Mouse (Mus musculus) stomach, postnatal 0 days (tissue): Measurements from ENCODE around the gene Kdm5a. TPM values are rescaled to one million over a fixed set of nuclear protein-coding genes. Genes with fewer than 3 reads are reported as not detected.

Experiments used
- ATAC-seq: fragments of 200-750 bp; cut with Nextera tagmentation; 2 replicates; pipeline ENCODE4 v1.8.0; 2017; ENCODE audit not compliant: low FRiP score, low TSS enrichment
- DNase-seq: peaks from one replicate; pipeline ENCODE4 v3.0.0-alpha.2; 2016; ENCODE audit warnings: low spot score
- H3K27ac ChIP-seq: fragments of 300-500 bp; sonication (generic); replicated peaks from 2 replicates; pipeline ENCODE4 v1.5.1; 2014; ENCODE audit warnings: mild to moderate bottlenecking, control low read depth
- H3K27me3 ChIP-seq: fragments of 300-500 bp; sonication (generic); 2 replicates; pipeline ENCODE4 v1.6.1; 2014; ENCODE audit warnings: low read length; ENCODE audit not compliant: control insufficient read depth, insufficient read depth
- H3K36me3 ChIP-seq: fragments of 300-500 bp; sonication (generic); 2 replicates; pipeline ENCODE4 v1.6.1; 2014; ENCODE audit warnings: low read length, mixed read lengths; ENCODE audit not compliant: control insufficient read depth, insufficient read depth
- H3K4me1 ChIP-seq: fragments of 300-500 bp; sonication (generic); replicated peaks from 2 replicates; pipeline ENCODE4 v1.6.1; 2014; ENCODE audit warnings: antibody characterized with exemption; ENCODE audit not compliant: control insufficient read depth, insufficient read depth
- H3K4me2 ChIP-seq: fragments of 300-500 bp; sonication (generic); replicated peaks from 2 replicates; pipeline ENCODE4 v1.6.1; 2014; ENCODE audit warnings: low read depth, mild to moderate bottlenecking, control low read depth, moderate library complexity
- H3K4me3 ChIP-seq: fragments of 300-500 bp; sonication (generic); 2 replicates; pipeline ENCODE4 v1.5.1; 2014; ENCODE audit warnings: low read depth, low read length, control low read depth
- H3K9ac ChIP-seq: fragments of 300-500 bp; sonication (generic); 2 replicates; pipeline ENCODE4 v1.6.1; 2014; ENCODE audit warnings: mild to moderate bottlenecking, low read length, control low read depth, mixed read lengths
- H3K9me3 ChIP-seq: fragments of 300-500 bp; sonication (generic); 2 replicates; pipeline ENCODE4 v1.6.1; 2016; ENCODE audit warnings: low read length; ENCODE audit not compliant: control insufficient read depth
- CTCF ChIP-seq: IDR thresholded peaks from 2 replicates; pipeline ENCODE4 v1.5.1; 2016; ENCODE audit warnings: antibody characterized with exemption, low read depth, mild to moderate bottlenecking, moderate library complexity
- EP300 ChIP-seq: optimal IDR thresholded peaks from 2 replicates; pipeline ENCODE3; 2016; ENCODE audit warnings: antibody characterized with exemption
- WGBS: fragments of 180-500 bp; shearing (Covaris S2); extraction: QIAGEN DNeasy Blood & Tissue Kit; methylation state at CpG from one replicate; pipeline ENCODE4 v1.1.7; 2014; 5-methylcytosine and 5-hydroxymethylcytosine counted together
- polyA plus RNA-seq: library from polyadenylated mRNA; unstranded; fragments of >200 nt; fragmentation: Nextera tagmentation; extraction: Ambion mirVana; gene quantifications from 2 replicates; pipeline ENCODE4 v1.2.1, GENCODE M21; 2015

Kdm5a gene
- polyA plus RNA-seq, 1 experiment from 2014 or later = 23.1 TPM

- H3K4me2 ChIP-seq = no peak overlapping the region
- no peaks in the 10 kb centered on the region for H3K27me3 ChIP-seq
- H3K27ac ChIP-seq = no peak overlapping the region
- no peak overlapping the region for H3K4me3 ChIP-seq
- 92% methylated on average over 6 of the region's 6 CpGs for WGBS
- peak; percentile 50 for TF ChIP-seq CTCF
- TF ChIP-seq EP300 = no peak
- no peaks in the 10 kb centered on the region; the same call in 1 of the 2 replicates for H3K36me3 ChIP-seq
- H3K9me3 ChIP-seq = no peaks in the 10 kb centered on the region
- no peak for ATAC-seq
- no peaks in the 10 kb centered on the region for H3K4me1 ChIP-seq
- no peak for DNase-seq
- no peak overlapping the region for H3K9ac ChIP-seq
Observed at GRCm38 (mm10) chr6:120481538-120481937, 117.6 kb downstream of the Kdm5a start.

GRCm38 (mm10) chr6:120482021-120482420 lies 118.1 kb downstream of the Kdm5a start:
- Histone ChIP-seq H3K4me1 (no peaks in the 10 kb centered on the region), H3K27me3 (no peaks in the 10 kb centered on the region), H3K36me3 (no peaks in the 10 kb centered on the region; the same call in 1 of the 2 replicates), H3K4me3 (no peak overlapping the region), H3K27ac (no peak overlapping the region), H3K9me3 (no peaks in the 10 kb centered on the region), H3K4me2 (no peak overlapping the region), H3K9ac (no peak overlapping the region)
- TF ChIP-seq CTCF = no peak
- no peak for TF ChIP-seq EP300
- ATAC-seq (no peak), DNase-seq (no peak)
- 92% methylated on average over 10 of the region's 14 CpGs for WGBS

GRCm38 (mm10) chr6:120482756-120483155 lies 118.8 kb downstream of the Kdm5a start:
- Histone ChIP-seq H3K36me3 (no peaks in the 10 kb centered on the region; the same call in 1 of the 2 replicates), H3K27ac (no peak overlapping the region), H3K9ac (no peak overlapping the region), H3K4me3 (no peak overlapping the region), H3K4me1 (no peaks in the 10 kb centered on the region), H3K4me2 (no peak overlapping the region), H3K27me3 (no peaks in the 10 kb centered on the region), H3K9me3 (no peaks in the 10 kb centered on the region)
- TF ChIP-seq CTCF = no peak
- TF ChIP-seq EP300 = no peak
- no peak; the same call in 1 of the 2 replicates for ATAC-seq
- DNase-seq = no peak
- 38% methylated on average over 6 of the region's 6 CpGs for WGBS

- peak; percentile 66 for TF ChIP-seq CTCF
- no peak for TF ChIP-seq EP300
- no peak overlapping the region for H3K4me3 ChIP-seq
- H3K27ac ChIP-seq = no peak overlapping the region
- H3K27me3 ChIP-seq = no peaks in the 10 kb centered on the region
- peak; percentile 67 for DNase-seq
- H3K9ac ChIP-seq = no peak overlapping the region
- H3K36me3 ChIP-seq = no peaks in the 10 kb centered on the region; the same call in 1 of the 2 replicates
- peak; percentile 36; the same call in 1 of the 2 replicates for ATAC-seq
- 31% methylated on average over 8 of the region's 8 CpGs for WGBS
- H3K4me2 ChIP-seq = 0 out of 2 replicates have a peak overlapping the region, but pooled peaks have one; percentile 20
- no peaks in the 10 kb centered on the region for H3K4me1 ChIP-seq
- no peaks in the 10 kb centered on the region for H3K9me3 ChIP-seq
Observed at GRCm38 (mm10) chr6:120483211-120483626, 119.3 kb downstream of the Kdm5a start.

- Histone ChIP-seq H3K4me3 (no peak overlapping the region), H3K9me3 (no peaks in the 10 kb centered on the region), H3K4me2 (no peak overlapping the region), H3K4me1 (no peaks in the 10 kb centered on the region), H3K36me3 (no peaks in the 10 kb centered on the region), H3K27me3 (no peaks in the 10 kb centered on the region), H3K27ac (no peak overlapping the region), H3K9ac (no peak overlapping the region)
- ATAC-seq = peak; percentile 56; the same call in 1 of the 2 replicates
- peak; percentile 62 for DNase-seq
- 41% methylated on average over 3 of the region's 3 CpGs for WGBS
- TF ChIP-seq EP300 = no peak
- TF ChIP-seq CTCF = no peak
Observed at GRCm38 (mm10) chr6:120485038-120485437, 121.1 kb downstream of the Kdm5a start.

GRCm38 (mm10) chr6:120486051-120486510 lies 122.2 kb downstream of the Kdm5a start:
- TF ChIP-seq CTCF (0 out of 2 replicates have a peak, but pooled peaks have one; percentile 14), EP300 (no peak)
- H3K9me3 ChIP-seq = no peaks in the 10 kb centered on the region
- no peaks in the 10 kb centered on the region for H3K4me1 ChIP-seq
- no peaks in the 10 kb centered on the region for H3K36me3 ChIP-seq
- no peak for ATAC-seq
- no peaks in the 10 kb centered on the region for H3K27me3 ChIP-seq
- H3K27ac ChIP-seq = no peak overlapping the region
- 54% methylated on average over 8 of the region's 8 CpGs for WGBS
- no peak overlapping the region for H3K4me3 ChIP-seq
- no peak for DNase-seq
- no peak overlapping the region for H3K4me2 ChIP-seq
- H3K9ac ChIP-seq = no peak overlapping the region
